Mouse (Mus musculus) thymus, adult 2 months (tissue): ENCODE results near the gene Fam219a.

Source experiments
- CTCF ChIP-seq: fragments of 200-500 bp; IDR thresholded peaks from 2 replicates; pipeline ENCODE4 v1.5.1; 2012; ENCODE audit warnings: mild to moderate bottlenecking, control low read depth, low read length, moderate library complexity, borderline replicate concordance; ENCODE audit not compliant: control insufficient read depth, poor library complexity, insufficient read depth; ENCODE audit errors: extremely low read depth
- POLR2A ChIP-seq: fragments of 200-500 bp; IDR thresholded peaks from 2 replicates; pipeline ENCODE4 v1.6.1; 2012; ENCODE audit warnings: mild to moderate bottlenecking, low read length, control low read depth, moderate library complexity; ENCODE audit not compliant: control insufficient read depth, poor library complexity, insufficient read depth; ENCODE audit errors: extremely low read depth

- no peak for TF ChIP-seq CTCF
- no peak for TF ChIP-seq POLR2A
These were observed 45.5 kb downstream of the Fam219a start for GRCm38 (mm10) chr4:41523839-41524238.
